Mouse (Mus musculus) ES-E14 (cell line): ENCODE data around the gene Gcnt1. TPM values are rescaled to one million over a fixed set of nuclear protein-coding genes. Genes with fewer than 3 reads are reported as not detected.

Experiments
- DNase-seq: peaks from one replicate; pipeline ENCODE4 v3.0.0-alpha.2; 2013; ENCODE audit warnings: low read depth, low spot score
- H3K27ac ChIP-seq: 2 replicates; pipeline ENCODE4 v1.5.1; 2012; ENCODE audit warnings: low read depth, mild to moderate bottlenecking, low read length, moderate library complexity, mixed read lengths; ENCODE audit not compliant: poor library complexity, insufficient read depth, severe bottlenecking
- H3K36me3 ChIP-seq: 2 replicates; pipeline ENCODE4 v1.6.1; 2012; ENCODE audit warnings: mild to moderate bottlenecking, low read length, moderate library complexity, mixed read lengths; ENCODE audit not compliant: control insufficient read depth, poor library complexity, insufficient read depth, severe bottlenecking
- H3K4me1 ChIP-seq, 2 experiments: fragments of 150-350 bp in 1 of 2; sonication (generic) in 1 of 2; 2 replicates each; pipeline ENCODE4 v1.6.1; 2012; ENCODE audit warnings: low read length in 2 of 2, mild to moderate bottlenecking in 1 of 2, mixed read lengths in 1 of 2; ENCODE audit not compliant: control insufficient read depth in 2 of 2, insufficient read depth in 2 of 2, poor library complexity in 1 of 2
- H3K4me3 ChIP-seq, 2 experiments: fragments of 150-350 bp in 1 of 2; sonication (generic) in 1 of 2; 2 replicates each; pipeline ENCODE4 v1.5.1; 2012; ENCODE audit warnings: low read length in 2 of 2, low read depth in 1 of 2, mild to moderate bottlenecking in 1 of 2, mixed read lengths in 1 of 2; ENCODE audit not compliant: insufficient read depth in 1 of 2, poor library complexity in 1 of 2, severe bottlenecking in 1 of 2
- H3K9ac ChIP-seq: 2 replicates; pipeline ENCODE4 v1.6.1; 2012; ENCODE audit warnings: low read depth, mild to moderate bottlenecking, low read length, mixed read lengths; ENCODE audit not compliant: poor library complexity, insufficient read depth, severe bottlenecking
- H3K9me3 ChIP-seq: fragments of 150-350 bp; sonication (generic); 2 replicates; pipeline ENCODE4 v1.6.1; 2012; ENCODE audit warnings: low read depth, mild to moderate bottlenecking, low read length; ENCODE audit not compliant: control insufficient read depth, insufficient read depth
- CHD2 ChIP-seq: IDR thresholded peaks from 2 replicates; pipeline ENCODE4 v1.6.1; 2014; ENCODE audit warnings: mild to moderate bottlenecking, low read depth, low read length, inconsistent platforms
- HCFC1 ChIP-seq: IDR thresholded peaks from 2 replicates; pipeline ENCODE4 v1.6.1; 2012; ENCODE audit warnings: low read length, inconsistent platforms, borderline replicate concordance; ENCODE audit not compliant: insufficient read depth
- MAFK ChIP-seq: IDR thresholded peaks from 2 replicates; pipeline ENCODE4 v1.6.1; 2014; ENCODE audit warnings: mild to moderate bottlenecking, low read depth, low read length, inconsistent platforms; ENCODE audit not compliant: insufficient read depth
- ZC3H11A ChIP-seq: IDR thresholded peaks from 2 replicates; pipeline ENCODE4 v1.6.1; 2012; ENCODE audit warnings: low read depth, mild to moderate bottlenecking, inconsistent platforms, low read length, borderline replicate concordance
- ZNF384 ChIP-seq: IDR thresholded peaks from 2 replicates; pipeline ENCODE4 v1.6.1; 2012; ENCODE audit warnings: low read depth, low read length, inconsistent platforms
- in situ Hi-C, 2 experiments: fragments of 600-800 bp; cut with MboI; formaldehyde crosslinking; loops; one replicate each; pipeline ENCODE4 v1.15.1; 2025; ENCODE audit warnings: low sequenced_read_pairs in 2 of 2, inconsistent platforms in 1 of 2; ENCODE audit not compliant: unreplicated experiment in 2 of 2
- total RNA-seq: library from RNA; depleted of rRNA; stranded (reverse); fragments of 300-350 nt; gene quantifications from 2 replicates; pipeline ENCODE4 v1.2.3, GENCODE M21; 2012

Gcnt1 gene
- total RNA-seq, 1 experiment: 24.1 TPM

DNA sequence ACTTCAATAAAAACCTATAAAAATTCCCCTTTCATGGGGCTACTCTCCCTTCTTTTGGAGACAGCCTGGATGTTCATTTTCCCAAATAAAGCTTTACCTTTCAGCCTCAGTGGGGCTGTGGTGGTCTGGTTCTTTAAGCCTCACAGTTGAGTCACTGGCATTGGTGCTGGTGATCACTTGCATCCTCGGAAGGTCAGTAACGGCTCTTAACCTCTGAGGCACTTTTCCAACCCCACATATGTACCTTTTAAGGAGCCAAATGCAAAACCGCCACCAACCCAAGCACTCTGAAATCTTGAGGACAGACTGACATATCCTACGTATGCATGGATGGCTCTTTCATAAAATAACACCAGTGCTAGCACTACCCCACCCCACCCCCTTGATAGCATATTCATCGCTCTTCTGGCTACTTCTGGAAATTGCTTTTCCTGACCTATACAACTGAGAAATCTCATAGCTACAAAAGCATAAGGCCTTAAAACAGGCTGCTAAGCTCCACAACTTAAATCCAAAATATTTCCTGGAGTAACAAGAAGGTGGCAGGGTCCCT lies 48.9 kb downstream of the Gcnt1 start:
- H3K27ac ChIP-seq: no peak overlapping the region
- no peaks in the 10 kb centered on the region for H3K4me1 ChIP-seq
- no peak for DNase-seq
- in situ Hi-C loops: no loop called here
- H3K9me3 ChIP-seq: no peaks in the 10 kb centered on the region
- peaks cover 1% of the 10 kb centered on the region; the same call in 1 of the 2 replicates for H3K36me3 ChIP-seq
- TF ChIP-seq MAFK (no peak), ZNF384 (no peak), ZC3H11A (no peak), CHD2 (no peak), HCFC1 (no peak)
- no peak overlapping the region for H3K4me3 ChIP-seq
- no peak overlapping the region for H3K9ac ChIP-seq

DNA sequence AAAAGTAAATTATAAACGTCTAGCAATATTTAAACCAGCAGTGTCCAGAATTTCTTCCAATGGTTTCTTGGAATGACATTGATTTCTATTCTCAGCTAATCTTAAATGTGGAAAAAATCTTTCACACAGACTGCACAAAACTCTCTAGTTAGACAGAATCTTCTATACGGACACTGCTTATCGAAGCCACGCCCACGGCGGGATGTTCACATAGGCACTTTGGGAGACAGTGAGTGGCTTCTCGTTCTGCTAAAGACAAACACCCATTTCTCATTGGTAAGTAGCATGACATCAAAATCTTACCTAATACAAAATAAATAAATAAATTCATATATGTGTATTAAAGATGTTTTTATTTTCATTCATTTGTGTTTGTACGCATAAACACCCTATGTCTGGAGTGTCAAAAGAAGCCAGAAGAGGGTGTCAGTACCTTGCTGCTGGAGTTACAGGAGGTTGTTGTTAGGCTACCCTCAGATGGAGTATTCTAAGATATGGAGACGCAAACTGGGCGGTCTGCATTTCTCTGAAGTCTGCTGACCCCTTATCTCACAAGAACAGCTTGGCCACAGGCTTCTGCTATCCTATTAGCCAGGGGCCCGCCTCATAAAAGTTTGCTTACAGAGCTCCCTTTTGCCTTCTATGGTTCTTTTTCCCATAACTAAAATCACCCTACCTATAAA lies 49.5 kb downstream of the Gcnt1 start:
- Histone ChIP-seq H3K4me1 (no peaks in the 10 kb centered on the region), H3K4me3 (no peak overlapping the region), H3K27ac (no peak overlapping the region), H3K36me3 (no peaks in the 10 kb centered on the region), H3K9ac (no peak overlapping the region), H3K9me3 (no peaks in the 10 kb centered on the region)
- no peak for DNase-seq
- TF ChIP-seq CHD2 (no peak), ZC3H11A (no peak), ZNF384 (no peak), HCFC1 (no peak), MAFK (no peak)
- in situ Hi-C loops: no loop called here

GRCm38 (mm10) chr19:17319770-17320169 lies 52.9 kb downstream of the Gcnt1 start:
- in situ Hi-C loops: no loop called here
- no peak for DNase-seq
- Histone ChIP-seq H3K36me3 (no peaks in the 10 kb centered on the region), H3K27ac (no peak overlapping the region), H3K9me3 (no peaks in the 10 kb centered on the region), H3K4me1 (no peaks in the 10 kb centered on the region), H3K9ac (no peak overlapping the region), H3K4me3 (no peak overlapping the region)
- no peak for TF ChIP-seq MAFK
- TF ChIP-seq ZNF384: no peak
- TF ChIP-seq CHD2: no peak
- no peak for TF ChIP-seq HCFC1
- TF ChIP-seq ZC3H11A: no peak

GRCm38 (mm10) chr19:17318733-17319132 lies 53.9 kb downstream of the Gcnt1 start:
- no peak overlapping the region for H3K27ac ChIP-seq
- no peak for DNase-seq
- no peak overlapping the region for H3K4me3 ChIP-seq
- no peak overlapping the region for H3K9ac ChIP-seq
- no peaks in the 10 kb centered on the region for H3K9me3 ChIP-seq
- TF ChIP-seq ZC3H11A (no peak), CHD2 (no peak), ZNF384 (no peak), HCFC1 (no peak)
- no peaks in the 10 kb centered on the region for H3K36me3 ChIP-seq
- H3K4me1 ChIP-seq: no peaks in the 10 kb centered on the region
- in situ Hi-C loops: no loop called here
